Mouse (Mus musculus) frontal cortex, postnatal 36 days (tissue): ENCODE measurements around the gene Olfr435.
"Not testable (repeated sequence)": the region's sequence is repeated elsewhere in the genome, so short reads cannot be mapped to it uniquely, and the experiment has no call there.

Source experiments
- DNase-seq, 2 experiments: peaks; one replicate each; pipeline ENCODE4 v3.0.0; 2022; ENCODE audit warnings: low spot score in 2 of 2

Olfr435 gene

DNA sequence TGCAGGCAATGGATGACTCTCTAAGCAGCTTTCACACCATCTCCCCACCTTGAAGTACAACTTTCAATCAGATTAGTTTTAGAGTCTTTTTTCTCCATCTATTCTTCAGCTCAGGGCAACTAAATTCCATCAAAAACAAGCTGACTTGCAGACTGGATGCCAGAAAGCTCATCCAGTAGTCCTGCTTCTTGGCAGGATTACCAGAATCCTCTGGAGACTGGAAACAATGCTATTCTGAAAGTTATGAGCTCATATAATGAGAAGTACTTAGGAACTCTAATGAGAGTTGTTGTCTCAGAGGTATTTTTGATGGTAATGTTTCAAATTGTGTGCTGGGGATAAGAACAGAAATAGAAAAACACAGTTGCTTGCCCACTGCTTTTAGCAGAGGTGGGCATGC is at the start of gene Olfr435:
Gene Olfr435 (plus strand): TSS at position 366 of the 400 bp plus-strand sequence.
- no peak for DNase-seq

- DNase-seq, result no peak
Observed at GRCm38 (mm10) chr6:43159502-43159901, 37.4 kb upstream of the Olfr435 start.

DNA sequence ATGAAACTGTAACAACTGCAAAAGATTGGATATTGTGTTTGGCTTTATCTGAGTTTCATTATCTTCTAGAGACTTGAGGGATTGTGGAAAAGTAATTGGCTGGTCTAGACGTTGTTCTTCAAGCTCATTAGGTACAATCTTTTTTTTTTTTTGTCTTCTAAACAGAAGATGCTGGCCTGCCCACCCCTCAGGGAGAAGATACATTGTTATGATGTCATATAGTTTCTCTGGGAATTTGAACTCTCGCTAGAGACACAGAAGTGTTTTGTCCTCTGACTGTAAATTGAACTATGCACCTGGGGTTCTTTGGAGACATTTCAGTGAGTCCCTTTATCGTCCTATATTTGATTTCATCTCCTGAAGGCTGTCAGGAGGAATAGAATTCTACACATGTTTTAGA is 34.0 kb upstream of the Olfr435 start, which contains the start of gene Olfr437:
Gene Olfr437 (plus strand): TSS at position 301 of the 400 bp plus-strand sequence.
- no peak for DNase-seq

GRCm38 (mm10) chr6:43167246-43167645 is 29.7 kb upstream of the Olfr435 start:
- no peak for DNase-seq

DNA sequence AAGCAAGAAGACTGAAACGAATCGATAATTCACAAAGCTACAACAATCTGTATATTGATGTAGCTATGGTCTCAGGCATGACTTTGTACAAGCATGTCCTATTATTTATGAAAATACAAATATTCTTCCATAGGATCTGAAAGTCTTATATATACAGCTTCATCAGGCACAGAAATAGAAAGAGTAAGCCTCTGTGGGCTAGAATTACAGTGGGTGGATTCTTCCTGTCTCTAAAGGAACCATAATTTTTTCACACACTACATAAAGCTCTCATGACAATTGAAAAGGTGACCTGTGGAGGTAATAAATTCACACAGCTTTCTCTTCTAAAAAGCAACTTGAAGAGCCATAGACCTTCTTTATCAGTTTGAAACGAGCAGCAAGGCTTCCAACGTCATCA is 25.1 kb upstream of the Olfr435 start, which contains the start of gene Olfr13:
Gene Olfr13 (plus strand): TSS at position 301 of the 400 bp plus-strand sequence.
- no peak for DNase-seq

DNA sequence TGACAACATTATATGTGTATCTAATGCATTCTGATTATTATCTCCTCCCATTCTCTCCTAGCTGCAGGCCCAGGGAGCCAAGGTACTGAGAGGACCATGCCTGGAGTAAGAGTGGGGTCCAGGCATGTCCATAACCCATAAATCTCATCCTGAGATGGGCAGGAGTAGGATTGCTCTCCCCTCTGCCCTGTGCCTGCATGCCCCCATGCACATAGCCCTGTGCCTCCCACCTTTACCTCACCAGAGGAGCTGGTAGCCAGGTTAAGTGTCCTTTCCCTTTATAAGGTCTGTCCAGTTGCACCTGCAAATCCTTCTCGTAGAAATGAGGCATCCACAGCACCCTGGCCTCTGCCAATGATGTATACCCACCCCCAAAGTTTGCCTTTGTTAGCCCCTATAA is 18.8 kb upstream of the Olfr435 start:
- DNase-seq, result no peak

GRCm38 (mm10) chr6:43178584-43179501 is 18.1 kb upstream of the Olfr435 start:
- no peak for DNase-seq

- no peak for DNase-seq
Observed at GRCm38 (mm10) chr6:43190986-43191385, 6.0 kb upstream of the Olfr435 start.

DNA sequence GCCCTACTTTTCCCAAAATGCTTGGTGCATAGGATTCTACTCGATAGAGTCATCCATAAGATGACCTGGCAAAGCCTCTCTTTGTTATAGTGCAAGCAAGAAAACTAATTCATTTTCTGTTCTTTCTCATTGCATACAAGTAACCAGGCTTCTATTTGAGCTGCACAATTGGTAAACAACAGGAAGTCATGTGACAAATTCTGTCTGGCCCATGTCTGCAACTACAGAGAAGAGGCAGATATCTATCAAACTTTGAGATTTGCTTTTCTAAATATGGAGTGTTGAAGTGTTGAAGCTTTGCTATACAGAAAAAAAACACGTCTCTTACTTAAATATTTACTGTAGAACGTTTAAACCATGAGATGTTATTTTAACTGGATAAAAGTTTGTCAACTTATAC is 1.1 kb downstream of the Olfr435 start:
- no peak for DNase-seq

GRCm38 (mm10) chr6:43202786-43203185 is 5.8 kb downstream of the Olfr435 start:
- no peak for DNase-seq

- no peak for DNase-seq
Observed at GRCm38 (mm10) chr6:43205355-43205754, 8.4 kb downstream of the Olfr435 start.

GRCm38 (mm10) chr6:43212873-43213272 is 15.9 kb downstream of the Olfr435 start, which contains the start of gene Olfr434:
Gene Olfr434 (plus strand): TSS chr6:43213021.
- peak; percentile 40 to 70 for DNase-seq

- not testable (repeated sequence) for DNase-seq
Observed at GRCm38 (mm10) chr6:43231255-43231654, 34.3 kb downstream of the Olfr435 start, which contains the start of gene Olfr47. Gene Olfr47 (plus strand): TSS chr6:43231529.

DNA sequence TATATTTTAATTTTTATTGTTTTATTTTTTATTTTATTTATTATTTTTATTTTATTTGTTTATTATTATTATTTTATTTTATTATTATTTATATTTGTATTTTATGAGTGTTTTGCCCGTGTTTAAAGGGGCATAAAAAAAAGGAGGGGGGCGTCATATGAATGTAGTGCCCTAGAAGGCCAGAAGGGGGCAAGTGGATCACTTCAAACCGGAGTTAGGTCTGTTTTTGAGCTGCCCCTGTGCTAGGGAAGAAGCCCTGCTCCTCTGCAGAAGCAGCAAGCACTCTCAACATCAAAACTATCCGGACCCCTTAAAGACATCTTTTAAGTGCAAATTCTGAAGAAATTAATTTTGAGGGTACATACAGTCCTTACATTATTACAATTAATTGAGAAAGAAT is 45.1 kb downstream of the Olfr435 start:
- no peak for DNase-seq

- no peak for DNase-seq
Observed at GRCm38 (mm10) chr6:43247396-43247795, 50.5 kb downstream of the Olfr435 start.

GRCm38 (mm10) chr6:43252994-43253393 is 56.0 kb downstream of the Olfr435 start:
- no peak for DNase-seq
